Mouse (Mus musculus): ENCODE results near the gene Gm20388.

GRCm38 (mm10) chr8:119881917-119882316, 28.7 kb upstream of the Gm20388 start:
- TF ChIP-seq CTCF (IDR thresholded peaks at IDR 0.05; ENCODE audit: low read depth): no peak
- TF ChIP-seq EP300 (optimal IDR thresholded peaks at IDR 0.05): no peak
